Mouse (Mus musculus) heart, adult 2 months (tissue): Measurements from ENCODE around the gene Lpin2. TPM values are rescaled to one million over a fixed set of nuclear protein-coding genes. Genes with fewer than 3 reads are reported as not detected.

Experiments
- DNase-seq, 2 experiments: peaks; one replicate each; pipeline ENCODE4 v3.0.0; 2021
- H3K27ac ChIP-seq: fragments of 200-600 bp; 2 replicates; pipeline ENCODE4 v1.8.1; 2022
- H3K27me3 ChIP-seq: fragments of 200-500 bp; 2 replicates; pipeline ENCODE4 v1.6.1; 2012; ENCODE audit warnings: mild to moderate bottlenecking, low read length, inconsistent platforms, mixed read lengths; ENCODE audit not compliant: control insufficient read depth, insufficient read depth
- H3K36me3 ChIP-seq: fragments of 200-500 bp; 2 replicates; pipeline ENCODE4 v1.6.1; 2012; ENCODE audit warnings: low read length, inconsistent platforms; ENCODE audit not compliant: control insufficient read depth, insufficient read depth
- H3K4me1 ChIP-seq: fragments of 200-500 bp; 2 replicates; pipeline ENCODE4 v1.6.1; 2011; ENCODE audit warnings: low read length; ENCODE audit not compliant: control insufficient read depth, insufficient read depth
- H3K4me3 ChIP-seq: fragments of 200-600 bp; 2 replicates; pipeline ENCODE4 v1.8.1; 2022
- H3K79me2 ChIP-seq: fragments of 200-500 bp; replicated peaks from 2 replicates; pipeline ENCODE4 v1.6.1; 2012; ENCODE audit warnings: mild to moderate bottlenecking, inconsistent platforms, low read length, moderate library complexity, mixed read lengths; ENCODE audit not compliant: control insufficient read depth, insufficient read depth
- H3K9ac ChIP-seq: fragments of 200-500 bp; 2 replicates; pipeline ENCODE4 v1.6.1; 2012; ENCODE audit warnings: low read depth, mild to moderate bottlenecking, control low read depth, inconsistent platforms, low read length, mixed read lengths
- CTCF ChIP-seq: fragments of 200-600 bp; IDR thresholded peaks from 2 replicates; pipeline ENCODE4 v1.8.1; 2022; ENCODE audit warnings: antibody characterized with exemption, mild to moderate bottlenecking, moderate library complexity
- EP300 ChIP-seq: fragments of 200-500 bp; IDR thresholded peaks from 2 replicates; pipeline ENCODE4 v1.6.1; 2011; ENCODE audit warnings: low read depth, low read length, control low read depth; ENCODE audit not compliant: insufficient read depth
- POLR2A ChIP-seq: fragments of 200-500 bp; IDR thresholded peaks from 2 replicates; pipeline ENCODE4 v1.6.1; 2011; ENCODE audit warnings: mild to moderate bottlenecking, low read depth, low read length, control low read depth; ENCODE audit not compliant: insufficient read depth
- WGBS: fragments of 180-500 bp; shearing (Covaris S2); methylation state at CpG from one replicate; pipeline ENCODE4 v1.1.7; 2018; 5-methylcytosine and 5-hydroxymethylcytosine counted together
- intact Hi-C: fragments of 180-260 bp; cut with DNase I; formaldehyde crosslinking; loops from one replicate; pipeline ENCODE4 v1.15.1; 2025
- polyA plus RNA-seq: library from polyadenylated mRNA; depleted of rRNA; stranded (reverse); fragments of >200 nt; gene quantifications from 2 replicates; pipeline ENCODE4 v1.2.3, GENCODE M21; 2012
- total RNA-seq, 2 experiments: library from RNA; stranded (reverse); gene quantifications; 2 replicates each; pipeline ENCODE4 v1.2.3; 2021

Gene Lpin2
- total and polyA plus RNA-seq, 3 experiments = 3.4 to 13.1 (median 6.0) TPM

- TF ChIP-seq CTCF (no peak), EP300 (no peak), POLR2A (no peak)
- Histone ChIP-seq H3K36me3 (no peaks in the 10 kb centered on the region; the same call in 1 of the 2 replicates), H3K27ac (peak overlapping the region; percentile 79), H3K4me1 (peaks cover 7% of the 10 kb centered on the region), H3K27me3 (no peaks in the 10 kb centered on the region), H3K79me2 (no peaks in the 10 kb centered on the region), H3K9ac (no peak overlapping the region), H3K4me3 (no peak overlapping the region)
- 70% methylated on average over 2 of the region's 2 CpGs for WGBS
- no peak for DNase-seq
- intact Hi-C loops = no loop called here
Observed at GRCm38 (mm10) chr17:71177949-71178348, 4.4 kb upstream of the Lpin2 start.

- Histone ChIP-seq H3K4me1 (peaks cover 7% of the 10 kb centered on the region), H3K36me3 (no peaks in the 10 kb centered on the region; the same call in 1 of the 2 replicates), H3K4me3 (peak overlapping the region; percentile 3; the same call in 1 of the 2 replicates), H3K27me3 (no peaks in the 10 kb centered on the region), H3K9ac (no peak overlapping the region), H3K27ac (peak overlapping the region; percentile 79), H3K79me2 (no peaks in the 10 kb centered on the region)
- peak; percentile 31 to 33 for DNase-seq
- intact Hi-C loops = no loop called here
- 21% methylated on average over 10 of the region's 10 CpGs for WGBS
- TF ChIP-seq POLR2A (no peak), CTCF (no peak), EP300 (no peak)
Observed at GRCm38 (mm10) chr17:71178530-71179181, 3.7 kb upstream of the Lpin2 start.

- H3K27me3 ChIP-seq = no peaks in the 10 kb centered on the region
- 89% methylated on average over 11 of the region's 11 CpGs for WGBS
- no peak overlapping the region for H3K9ac ChIP-seq
- DNase-seq = no peak
- intact Hi-C loops = loop anchor here (5.0 kb wide), 2 partner anchors 177 to 327 kb away; partner anchors contain the start of genes Myl12a, Myom1 and Tgif1
- H3K4me1 ChIP-seq = peaks cover 11% of the 10 kb centered on the region
- TF ChIP-seq CTCF (no peak), POLR2A (no peak), EP300 (no peak)
- H3K36me3 ChIP-seq = no peaks in the 10 kb centered on the region; the same call in 1 of the 2 replicates
- no peaks in the 10 kb centered on the region for H3K79me2 ChIP-seq
- no peak overlapping the region; the same call in 1 of the 2 replicates for H3K27ac ChIP-seq
- no peak overlapping the region for H3K4me3 ChIP-seq
Observed at GRCm38 (mm10) chr17:71179551-71180309, 2.6 kb upstream of the Lpin2 start.

- intact Hi-C loops = loop anchor here (5.0 kb wide), 2 partner anchors 178 to 328 kb away; partner anchors contain the start of genes Myl12a, Myom1 and Tgif1
- Histone ChIP-seq H3K4me3 (no peak overlapping the region), H3K4me1 (peaks cover 12% of the 10 kb centered on the region), H3K36me3 (peaks cover 3% of the 10 kb centered on the region), H3K27ac (no peak overlapping the region), H3K9ac (no peak overlapping the region), H3K79me2 (no peaks in the 10 kb centered on the region), H3K27me3 (no peaks in the 10 kb centered on the region)
- no peak for TF ChIP-seq CTCF
- no peak for TF ChIP-seq EP300
- no peak for TF ChIP-seq POLR2A
- WGBS = 95% methylated on average over 4 of the region's 4 CpGs
- no peak for DNase-seq
Observed at GRCm38 (mm10) chr17:71180601-71181000, 1.8 kb upstream of the Lpin2 start.

GRCm38 (mm10) chr17:71182871-71183656 is 704 bp downstream of the Lpin2 start:
- WGBS = under 1% methylated on average over 60 of the region's 71 CpGs
- intact Hi-C loops = loop anchor here (2.0 to 5.0 kb wide), 3 partner anchors 48 to 331 kb away; partner anchors contain the start of genes Myl12a, Myom1 and Tgif1

More at GRCm38 (mm10) chr17:71182871-71183656, 704 bp downstream of the Lpin2 start:
- Histone ChIP-seq H3K9ac (peak overlapping the region; percentile 96), H3K4me1 (peaks cover 12% of the 10 kb centered on the region), H3K4me3 (peak overlapping the region; percentile 75), H3K27ac (peak overlapping the region; percentile 76), H3K36me3 (peaks cover 3% of the 10 kb centered on the region), H3K79me2 (no peaks in the 10 kb centered on the region; the same call in 1 of the 2 replicates), H3K27me3 (no peaks in the 10 kb centered on the region)
- 0 out of 2 replicates have a peak, but pooled peaks have one; percentile 20 for TF ChIP-seq EP300
- no peak for TF ChIP-seq CTCF
- peak; percentile 61 for TF ChIP-seq POLR2A
- peak; percentile 96 to 97 for DNase-seq
